Mouse (Mus musculus): ENCODE measurements around the gene Prkcz.

The Prkcz gene

GRCm38 (mm10) chr4:155218104-155218732, 142.9 kb downstream of the Prkcz start:
- DNase-seq = no peak

- no peak for DNase-seq
Measured at GRCm38 (mm10) chr4:155217241-155218103, 143.7 kb downstream of the Prkcz start.

GRCm38 (mm10) chr4:155215773-155216630, 145.2 kb downstream of the Prkcz start:
- DNase-seq = no peak

GRCm38 (mm10) chr4:155215203-155215602, 146.0 kb downstream of the Prkcz start:
- DNase-seq = no peak

GRCm38 (mm10) chr4:155214793-155215192, 146.4 kb downstream of the Prkcz start:
- no peak for DNase-seq

GRCm38 (mm10) chr4:155214188-155214587, 147.0 kb downstream of the Prkcz start:
- DNase-seq = no peak

GRCm38 (mm10) chr4:155213752-155214054, 147.5 kb downstream of the Prkcz start:
- no peak for DNase-seq

- DNase-seq = no peak
Measured at GRCm38 (mm10) chr4:155213052-155213751, 148.0 kb downstream of the Prkcz start.

All from spleen, adult 18-20 months (tissue).